Mouse (Mus musculus) limb, embryonic 13.5 days (tissue): ENCODE results near the gene Slc35d1. TPM values are rescaled to one million over a fixed set of nuclear protein-coding genes. Genes with fewer than 3 reads are reported as not detected.
"Not testable (repeated sequence)": the region's sequence is repeated elsewhere in the genome, so short reads cannot be mapped to it uniquely, and the experiment has no call there.

Source experiments
- ATAC-seq: fragments of 200-750 bp; cut with Nextera tagmentation; 2 replicates; pipeline ENCODE4 v1.8.0; 2017; ENCODE audit warnings: low read depth, moderate number of reproducible peaks, moderate TSS enrichment; ENCODE audit not compliant: low FRiP score
- H3K27ac ChIP-seq: fragments of 300-500 bp; sonication (generic); 2 replicates; pipeline ENCODE4 v1.5.1; 2015; ENCODE audit warnings: inconsistent platforms, mild to moderate bottlenecking, moderate library complexity
- H3K27me3 ChIP-seq: fragments of 300-500 bp; sonication (generic); 2 replicates; pipeline ENCODE4 v1.6.1; 2015; ENCODE audit warnings: mild to moderate bottlenecking, inconsistent platforms
- H3K36me3 ChIP-seq: fragments of 300-500 bp; sonication (generic); 2 replicates; pipeline ENCODE4 v1.6.1; 2015; ENCODE audit warnings: inconsistent platforms, mild to moderate bottlenecking, moderate library complexity
- H3K4me1 ChIP-seq: fragments of 300-500 bp; sonication (generic); 2 replicates; pipeline ENCODE4 v1.6.1; 2015; ENCODE audit warnings: inconsistent platforms
- H3K4me2 ChIP-seq: fragments of 300-500 bp; sonication (generic); replicated peaks from 2 replicates; pipeline ENCODE4 v1.6.1; 2015; ENCODE audit warnings: inconsistent platforms, mild to moderate bottlenecking, moderate library complexity
- H3K4me3 ChIP-seq: fragments of 300-500 bp; sonication (generic); 2 replicates; pipeline ENCODE4 v1.5.1; 2015; ENCODE audit warnings: moderate library complexity, mild to moderate bottlenecking, inconsistent platforms
- H3K9ac ChIP-seq: fragments of 300-500 bp; sonication (generic); 2 replicates; pipeline ENCODE4 v1.6.1; 2015; ENCODE audit warnings: mild to moderate bottlenecking, inconsistent platforms
- H3K9me3 ChIP-seq: fragments of 300-500 bp; sonication (generic); 2 replicates; pipeline ENCODE4 v1.6.1; 2016; ENCODE audit warnings: inconsistent platforms
- WGBS: fragments of 180-500 bp; shearing (Covaris S2); methylation state at CpG from one replicate; pipeline ENCODE4 v1.1.7; 2015; 5-methylcytosine and 5-hydroxymethylcytosine counted together
- polyA plus RNA-seq: library from polyadenylated mRNA; unstranded; fragments of >200 nt; fragmentation: Nextera tagmentation; extraction: Ambion mirVana; gene quantifications from 2 replicates; pipeline ENCODE4 v1.2.1, GENCODE M21; 2015

Slc35d1 gene
- polyA plus RNA-seq, 1 experiment from 2014 or later, result 14.7 TPM

- Histone ChIP-seq H3K27me3 (no peaks in the 10 kb centered on the region), H3K4me2 (no peak overlapping the region), H3K4me1 (peaks cover 12% of the 10 kb centered on the region), H3K9ac (no peak overlapping the region), H3K4me3 (no peak overlapping the region), H3K9me3 (no peaks in the 10 kb centered on the region), H3K27ac (peak overlapping the region; percentile 58; the same call in 1 of the 2 replicates), H3K36me3 (peaks cover 79% of the 10 kb centered on the region)
- ATAC-seq, result no peak
- 69% methylated on average over 7 of the region's 7 CpGs for WGBS
Measured at GRCm38 (mm10) chr4:103178635-103179318, 36.2 kb downstream of the Slc35d1 start.

GRCm38 (mm10) chr4:103177681-103178080, 37.3 kb downstream of the Slc35d1 start:
- H3K4me3 ChIP-seq, result no peak overlapping the region
- no peak for ATAC-seq
- 97% methylated on average over 1 of the region's 1 CpGs for WGBS
- H3K9ac ChIP-seq, result no peak overlapping the region
- no peaks in the 10 kb centered on the region for H3K9me3 ChIP-seq
- peaks cover 12% of the 10 kb centered on the region for H3K4me1 ChIP-seq
- no peak overlapping the region for H3K4me2 ChIP-seq
- H3K27ac ChIP-seq, result no peak overlapping the region
- H3K36me3 ChIP-seq, result peaks cover 76% of the 10 kb centered on the region
- H3K27me3 ChIP-seq, result no peaks in the 10 kb centered on the region

DNA sequence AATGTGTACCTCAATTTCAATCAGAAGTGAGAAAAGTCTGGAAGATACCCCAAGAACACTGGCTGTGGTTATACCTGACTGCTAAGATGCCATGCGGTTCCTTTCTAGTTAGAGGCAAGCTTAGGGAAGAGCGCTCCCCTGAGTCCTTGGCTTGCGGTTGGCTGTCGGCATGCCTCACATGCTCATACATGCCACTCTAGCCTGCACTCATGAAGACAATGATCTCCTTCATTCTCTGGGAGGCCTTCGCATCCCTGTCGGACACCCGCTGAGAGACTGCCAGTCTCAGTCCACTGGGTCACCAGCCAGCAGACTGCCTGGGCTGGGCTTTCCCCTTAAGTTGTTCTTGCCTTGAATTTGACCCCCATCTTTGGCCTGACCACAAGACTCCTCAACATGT, 41.0 kb downstream of the Slc35d1 start:
- H3K4me3 ChIP-seq, result no peak overlapping the region
- peaks cover 80% of the 10 kb centered on the region for H3K36me3 ChIP-seq
- WGBS, result 89% methylated on average over 7 of the region's 7 CpGs
- no peak overlapping the region for H3K4me2 ChIP-seq
- no peaks in the 10 kb centered on the region for H3K9me3 ChIP-seq
- ATAC-seq, result no peak
- no peak overlapping the region for H3K27ac ChIP-seq
- no peaks in the 10 kb centered on the region for H3K27me3 ChIP-seq
- H3K9ac ChIP-seq, result no peak overlapping the region
- H3K4me1 ChIP-seq, result peaks cover 9% of the 10 kb centered on the region

DNA sequence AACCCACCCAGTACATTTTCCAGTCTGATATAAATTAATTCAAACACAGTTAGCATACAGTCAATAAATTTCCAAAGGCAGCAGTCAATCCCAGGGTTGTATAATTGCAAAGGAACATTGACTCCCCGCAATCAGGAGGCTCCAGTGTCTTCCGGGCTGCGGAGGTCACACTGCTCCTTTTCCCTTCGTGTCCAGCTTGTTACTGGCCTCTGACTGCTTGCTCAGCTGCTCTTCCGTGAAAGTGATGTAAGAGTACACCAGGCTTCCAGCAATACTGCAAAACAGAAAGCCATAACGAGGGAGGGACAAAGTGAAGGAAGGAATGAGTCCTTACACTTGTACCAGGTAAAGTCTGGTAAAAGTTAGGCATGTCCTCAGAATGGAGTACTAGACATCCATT, 41.5 kb downstream of the Slc35d1 start:
- Histone ChIP-seq H3K9me3 (no peaks in the 10 kb centered on the region), H3K4me2 (no peak overlapping the region), H3K27me3 (no peaks in the 10 kb centered on the region), H3K4me3 (no peak overlapping the region), H3K27ac (no peak overlapping the region), H3K4me1 (0 out of 2 replicates have a peak, but pooled peaks cover 4% of the 10 kb centered on the region), H3K9ac (no peak overlapping the region), H3K36me3 (peaks cover 76% of the 10 kb centered on the region)
- no peak for ATAC-seq
- WGBS, result 70% methylated on average over 6 of the region's 6 CpGs

GRCm38 (mm10) chr4:103171256-103171655, 43.7 kb downstream of the Slc35d1 start:
- 92% methylated on average over 3 of the region's 3 CpGs for WGBS
- no peaks in the 10 kb centered on the region for H3K27me3 ChIP-seq
- H3K4me2 ChIP-seq, result no peak overlapping the region
- no peak overlapping the region for H3K27ac ChIP-seq
- no peak overlapping the region for H3K4me3 ChIP-seq
- no peaks in the 10 kb centered on the region for H3K4me1 ChIP-seq
- H3K9me3 ChIP-seq, result no peaks in the 10 kb centered on the region
- H3K36me3 ChIP-seq, result peaks cover 57% of the 10 kb centered on the region
- no peak for ATAC-seq
- H3K9ac ChIP-seq, result no peak overlapping the region

DNA sequence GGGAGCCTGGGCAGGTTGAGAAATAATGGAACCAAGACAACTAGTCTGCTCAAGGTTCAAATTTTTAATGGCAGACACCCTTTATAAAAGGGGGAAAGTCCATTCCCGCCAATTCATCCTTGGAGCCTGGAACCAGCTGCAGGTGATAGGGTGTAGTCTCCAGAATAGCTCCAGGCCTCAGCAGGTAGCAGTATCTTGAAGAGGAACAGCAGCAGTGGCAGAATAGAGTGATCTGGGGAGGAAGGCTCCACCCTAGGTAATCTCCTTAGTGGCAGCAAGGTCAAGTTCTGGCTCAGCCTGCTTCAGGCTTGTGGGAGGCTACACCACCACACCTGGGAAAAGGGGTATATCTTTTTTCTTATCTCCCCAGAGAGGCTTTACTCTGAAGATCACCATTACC, 48.8 kb downstream of the Slc35d1 start:
- H3K4me2 ChIP-seq, H3K27me3 ChIP-seq, H3K4me1 ChIP-seq, H3K4me3 ChIP-seq, ATAC-seq, H3K9me3 ChIP-seq, H3K27ac ChIP-seq, H3K9ac ChIP-seq: not testable (repeated sequence)
- WGBS, result 97% methylated on average over 1 of the region's 1 CpGs
- H3K36me3 ChIP-seq, result peaks cover 45% of the 10 kb centered on the region

DNA sequence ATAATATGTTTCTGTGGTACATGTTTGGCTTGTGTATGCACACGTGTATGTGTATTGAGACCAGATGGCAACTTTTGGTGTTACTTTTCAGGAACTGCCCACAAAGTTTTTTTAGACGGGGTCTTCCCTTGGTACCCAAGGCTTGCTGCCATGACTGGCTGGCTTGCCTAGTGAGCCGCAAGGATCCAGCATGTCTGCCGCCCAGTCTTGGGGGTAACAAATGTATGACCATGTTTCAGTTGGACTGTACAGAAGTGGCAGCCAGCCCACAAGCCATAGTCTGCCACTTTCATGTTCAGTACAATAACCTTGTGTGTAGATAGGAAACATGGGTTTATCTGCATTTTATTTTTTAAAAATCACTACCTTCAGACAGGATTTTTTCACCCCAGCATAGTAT, 56.2 kb downstream of the Slc35d1 start:
- no peaks in the 10 kb centered on the region for H3K27me3 ChIP-seq
- no peak for ATAC-seq
- H3K4me1 ChIP-seq, result no peaks in the 10 kb centered on the region
- H3K4me3 ChIP-seq, result no peak overlapping the region
- 88% methylated on average over 4 of the region's 4 CpGs for WGBS
- H3K4me2 ChIP-seq, result no peak overlapping the region
- peaks cover 65% of the 10 kb centered on the region for H3K36me3 ChIP-seq
- no peak overlapping the region for H3K27ac ChIP-seq
- no peaks in the 10 kb centered on the region for H3K9me3 ChIP-seq
- no peak overlapping the region for H3K9ac ChIP-seq

- ATAC-seq, result no peak
- H3K36me3 ChIP-seq, result peaks cover 80% of the 10 kb centered on the region
- no peaks in the 10 kb centered on the region for H3K27me3 ChIP-seq
- H3K27ac ChIP-seq, result no peak overlapping the region
- H3K4me3 ChIP-seq, result no peak overlapping the region
- no peak overlapping the region for H3K9ac ChIP-seq
- no peaks in the 10 kb centered on the region for H3K4me1 ChIP-seq
- no peaks in the 10 kb centered on the region for H3K9me3 ChIP-seq
- H3K4me2 ChIP-seq, result no peak overlapping the region
- WGBS, result 75% methylated on average over 5 of the region's 5 CpGs
Measured at GRCm38 (mm10) chr4:103151946-103152345, 63.0 kb downstream of the Slc35d1 start.

GRCm38 (mm10) chr4:103146339-103146738, 68.6 kb downstream of the Slc35d1 start:
- Histone ChIP-seq H3K9me3 (no peaks in the 10 kb centered on the region), H3K4me2 (no peak overlapping the region), H3K36me3 (peaks cover 63% of the 10 kb centered on the region), H3K9ac (no peak overlapping the region), H3K27ac (no peak overlapping the region), H3K4me1 (no peaks in the 10 kb centered on the region), H3K4me3 (no peak overlapping the region), H3K27me3 (no peaks in the 10 kb centered on the region)
- 48% methylated on average over 5 of the region's 5 CpGs for WGBS
- no peak for ATAC-seq

DNA sequence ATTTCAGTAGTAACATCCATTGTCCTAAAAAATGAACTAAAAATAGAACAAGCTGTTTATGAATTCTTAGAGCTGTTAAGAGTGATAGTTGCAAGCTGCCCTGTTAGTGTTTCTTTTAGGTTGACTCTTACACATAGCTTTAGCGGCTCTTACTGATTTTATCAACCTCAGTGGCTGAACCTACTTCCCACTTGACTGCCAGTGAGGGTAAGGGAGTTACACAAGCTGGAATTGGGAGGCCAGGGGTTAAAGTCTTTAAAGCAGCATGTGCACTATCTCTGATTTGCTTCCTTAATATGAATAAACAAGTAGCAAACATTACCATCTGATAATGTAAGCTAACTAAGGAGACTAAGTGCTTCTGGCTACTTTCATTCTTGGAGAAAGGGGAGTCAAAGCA, 78.0 kb downstream of the Slc35d1 start:
- Histone ChIP-seq H3K36me3 (peaks cover 39% of the 10 kb centered on the region), H3K4me2 (no peak overlapping the region), H3K9ac (no peak overlapping the region), H3K27ac (no peak overlapping the region), H3K9me3 (no peaks in the 10 kb centered on the region), H3K27me3 (no peaks in the 10 kb centered on the region), H3K4me3 (no peak overlapping the region), H3K4me1 (no peaks in the 10 kb centered on the region)
- ATAC-seq, result no peak
- 90% methylated on average over 1 of the region's 1 CpGs for WGBS

- H3K27ac ChIP-seq, result no peak overlapping the region
- H3K27me3 ChIP-seq, result no peaks in the 10 kb centered on the region
- H3K36me3 ChIP-seq, result peaks cover 6% of the 10 kb centered on the region
- no peak overlapping the region for H3K4me3 ChIP-seq
- no peak overlapping the region for H3K9ac ChIP-seq
- H3K9me3 ChIP-seq, result no peaks in the 10 kb centered on the region
- H3K4me2 ChIP-seq, result no peak overlapping the region
- 87% methylated on average over 4 of the region's 4 CpGs for WGBS
- H3K4me1 ChIP-seq, result peaks cover 9% of the 10 kb centered on the region
- no peak for ATAC-seq
Measured at GRCm38 (mm10) chr4:103126533-103126932, 88.4 kb downstream of the Slc35d1 start.

DNA sequence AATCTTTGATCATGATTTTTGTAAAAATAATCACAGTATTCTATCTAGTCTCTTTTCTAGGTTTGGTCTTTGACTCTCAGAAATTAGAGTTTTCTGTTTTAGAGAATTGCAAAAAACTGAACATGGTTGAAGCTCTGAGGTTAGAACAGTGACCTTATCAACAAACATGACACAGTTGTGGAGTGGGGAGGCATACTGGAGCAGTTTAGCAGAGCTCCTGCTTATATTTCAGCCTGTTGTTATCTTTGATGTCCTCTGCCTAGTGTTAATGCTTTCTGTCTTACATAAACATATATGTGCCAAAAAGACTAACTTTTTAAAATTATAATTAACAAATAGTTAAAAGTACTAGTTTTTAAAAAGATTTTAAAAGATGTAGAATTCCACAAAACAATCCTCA, 91.4 kb downstream of the Slc35d1 start:
- no peak for ATAC-seq
- no peak overlapping the region for H3K4me3 ChIP-seq
- H3K36me3 ChIP-seq, result no peaks in the 10 kb centered on the region
- no peaks in the 10 kb centered on the region for H3K27me3 ChIP-seq
- H3K27ac ChIP-seq, result no peak overlapping the region
- H3K9me3 ChIP-seq, result no peaks in the 10 kb centered on the region
- no peak overlapping the region for H3K4me2 ChIP-seq
- no peak overlapping the region for H3K9ac ChIP-seq
- peaks cover 24% of the 10 kb centered on the region for H3K4me1 ChIP-seq

GRCm38 (mm10) chr4:103123086-103123485, 91.9 kb downstream of the Slc35d1 start:
- H3K4me3 ChIP-seq, result no peak overlapping the region
- no peaks in the 10 kb centered on the region for H3K9me3 ChIP-seq
- no peak overlapping the region for H3K27ac ChIP-seq
- H3K4me2 ChIP-seq, result no peak overlapping the region; the same call in 1 of the 2 replicates
- WGBS, result 69% methylated on average over 2 of the region's 2 CpGs
- no peak overlapping the region for H3K9ac ChIP-seq
- H3K27me3 ChIP-seq, result no peaks in the 10 kb centered on the region
- H3K36me3 ChIP-seq, result no peaks in the 10 kb centered on the region
- no peak for ATAC-seq
- peaks cover 26% of the 10 kb centered on the region for H3K4me1 ChIP-seq
